Mouse (Mus musculus) macrophage (primary cell): Measurements from ENCODE around the gene Diexf. TPM values are rescaled to one million over a fixed set of nuclear protein-coding genes. Genes with fewer than 3 reads are reported as not detected.

Experiments
- H3K27ac ChIP-seq: fragments of 350-480 bp; formaldehyde crosslinking; 2 replicates; pipeline ENCODE4 v1.9.0; 2021
- H3K36me3 ChIP-seq: fragments of 350-480 bp; formaldehyde crosslinking; 2 replicates; pipeline ENCODE4 v1.9.0; 2021; ENCODE audit errors: inconsistent target
- H3K4me3 ChIP-seq: fragments of 350-480 bp; formaldehyde crosslinking; 2 replicates; pipeline ENCODE4 v1.9.0; 2021; ENCODE audit errors: inconsistent target
- H3K79me2 ChIP-seq: fragments of 350-480 bp; formaldehyde crosslinking; 2 replicates; pipeline ENCODE4 v1.9.0; 2021; ENCODE audit errors: inconsistent target
- WGBS: methylation state at CpG from one replicate; pipeline ENCODE4 v1.1.7; 2026; ENCODE audit warnings: inconsistent platforms; ENCODE audit not compliant: missing documents; 5-methylcytosine and 5-hydroxymethylcytosine counted together
- polyA plus RNA-seq: library from polyadenylated mRNA; stranded (reverse); fragments of 250-400 nt; gene quantifications from 3 replicates; pipeline ENCODE4 v1.2.4, GENCODE M21; 2018; ENCODE audit warnings: inconsistent platforms

Diexf gene
- polyA plus RNA-seq, 1 experiment from 2014 or later = 6.4 TPM

DNA sequence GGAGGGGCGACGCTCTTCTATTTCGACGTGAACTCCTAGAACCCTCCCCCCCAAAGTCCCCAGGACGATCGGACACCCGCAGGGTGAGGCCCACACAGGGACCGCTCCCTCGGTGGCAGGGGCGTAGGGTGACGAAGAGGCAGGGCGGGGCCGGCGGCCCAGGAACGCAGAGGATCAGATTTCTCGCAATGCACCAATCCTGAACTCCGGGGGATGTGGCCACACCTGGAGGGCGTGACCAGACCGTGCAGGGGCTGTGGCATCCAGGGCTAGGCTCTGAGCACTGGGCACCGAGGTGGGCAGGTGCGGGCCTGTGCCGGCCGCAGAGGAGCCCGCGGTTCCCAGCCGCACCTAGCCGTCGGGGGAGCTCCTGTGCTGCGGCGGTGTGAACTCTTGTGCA is 22.8 kb upstream of the Diexf start, which contains the start of gene Irf6:
TSS of gene Irf6 (plus strand) at position 240 of the 400 bp plus-strand sequence.
- Histone ChIP-seq H3K36me3 (no peaks in the 10 kb centered on the region), H3K4me3 (no peak within 1 kb of the TSS), H3K79me2 (no peaks in the 10 kb centered on the region), H3K27ac (no peak within 1 kb of the TSS)
- WGBS = 9% methylated on average over 30 of the region's 30 CpGs

GRCm38 (mm10) chr1:193151134-193151533 is 21.1 kb upstream of the Diexf start:
- no peak overlapping the region for H3K27ac ChIP-seq
- WGBS = 71% methylated on average over 7 of the region's 7 CpGs
- no peaks in the 10 kb centered on the region for H3K79me2 ChIP-seq
- no peaks in the 10 kb centered on the region for H3K36me3 ChIP-seq
- H3K4me3 ChIP-seq = no peak overlapping the region

DNA sequence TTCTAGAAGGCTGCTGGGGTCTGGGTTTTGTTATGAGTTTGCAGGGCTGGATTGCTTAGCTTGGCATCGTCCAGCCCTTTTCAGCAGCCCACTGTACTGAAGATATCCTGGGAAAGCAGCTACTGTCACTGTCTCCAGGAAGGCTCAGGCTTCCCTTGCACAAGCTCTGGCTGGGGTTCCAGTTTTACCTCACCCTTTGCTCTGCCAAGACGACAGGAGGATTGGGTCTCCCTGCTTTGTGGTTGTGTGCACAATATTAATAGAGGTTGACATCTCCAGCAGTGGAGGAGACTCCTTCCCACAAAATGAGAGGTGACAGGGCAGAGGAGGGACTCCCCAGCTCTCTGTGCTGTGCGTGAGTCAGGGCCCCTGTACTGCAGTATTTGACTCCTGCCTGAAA is 19.2 kb upstream of the Diexf start:
- 73% methylated on average over 3 of the region's 3 CpGs for WGBS
- Histone ChIP-seq H3K4me3 (no peak overlapping the region), H3K79me2 (no peaks in the 10 kb centered on the region), H3K27ac (no peak overlapping the region), H3K36me3 (no peaks in the 10 kb centered on the region)

DNA sequence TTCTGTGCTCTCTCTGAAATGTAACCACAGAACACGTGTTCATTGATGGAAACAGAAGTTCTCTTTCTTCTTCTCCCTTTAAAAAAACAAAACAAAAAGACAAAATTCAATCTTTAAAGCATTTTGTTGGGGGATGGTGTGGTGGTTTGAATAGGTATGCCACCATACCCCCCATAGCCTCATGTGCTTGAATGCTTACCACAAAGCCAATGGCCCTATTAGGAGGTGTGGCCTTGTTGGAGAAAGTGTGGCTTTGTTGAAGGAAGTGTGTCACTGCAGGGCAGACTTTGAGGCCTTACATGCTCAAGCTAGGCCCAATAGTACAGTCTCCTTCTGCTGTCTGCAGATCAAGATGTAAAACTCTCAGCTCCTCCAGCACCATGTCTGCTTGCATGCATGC is 16.3 kb upstream of the Diexf start:
- 14% methylated on average over 1 of the region's 1 CpGs for WGBS
- Histone ChIP-seq H3K4me3 (no peak overlapping the region), H3K36me3 (no peaks in the 10 kb centered on the region), H3K27ac (no peak overlapping the region), H3K79me2 (no peaks in the 10 kb centered on the region)

GRCm38 (mm10) chr1:193145101-193145500 is 15.0 kb upstream of the Diexf start:
- 26% methylated on average over 4 of the region's 4 CpGs for WGBS
- no peaks in the 10 kb centered on the region for H3K79me2 ChIP-seq
- H3K27ac ChIP-seq = no peak overlapping the region
- H3K4me3 ChIP-seq = no peak overlapping the region
- no peaks in the 10 kb centered on the region for H3K36me3 ChIP-seq

DNA sequence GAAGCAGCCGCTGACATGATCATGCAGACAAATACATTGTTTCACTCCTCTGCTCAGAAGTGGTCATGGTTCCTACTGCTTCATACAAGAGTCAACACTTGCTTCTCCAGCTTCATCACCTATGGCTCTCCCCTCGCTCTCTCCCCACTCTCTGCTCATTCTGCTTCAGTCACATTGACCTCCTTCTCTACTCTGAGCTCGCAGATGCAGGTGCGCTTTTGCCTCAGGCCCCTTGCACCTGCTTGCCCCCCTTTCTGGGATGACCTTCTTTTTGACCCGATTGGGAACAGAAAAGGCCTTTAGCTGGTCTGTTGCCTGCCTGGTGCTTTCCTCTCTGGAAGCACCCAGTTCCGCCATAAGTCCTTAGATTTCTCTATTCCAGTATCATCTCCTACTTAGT is 14.4 kb upstream of the Diexf start:
- 97% methylated on average over 6 of the region's 6 CpGs for WGBS
- Histone ChIP-seq H3K27ac (no peak overlapping the region), H3K36me3 (no peaks in the 10 kb centered on the region), H3K79me2 (no peaks in the 10 kb centered on the region), H3K4me3 (no peak overlapping the region)

GRCm38 (mm10) chr1:193142517-193143062 is 12.5 kb upstream of the Diexf start:
- Histone ChIP-seq H3K27ac (no peak overlapping the region), H3K79me2 (no peaks in the 10 kb centered on the region), H3K4me3 (no peak overlapping the region), H3K36me3 (no peaks in the 10 kb centered on the region)
- 45% methylated on average over 8 of the region's 8 CpGs for WGBS

DNA sequence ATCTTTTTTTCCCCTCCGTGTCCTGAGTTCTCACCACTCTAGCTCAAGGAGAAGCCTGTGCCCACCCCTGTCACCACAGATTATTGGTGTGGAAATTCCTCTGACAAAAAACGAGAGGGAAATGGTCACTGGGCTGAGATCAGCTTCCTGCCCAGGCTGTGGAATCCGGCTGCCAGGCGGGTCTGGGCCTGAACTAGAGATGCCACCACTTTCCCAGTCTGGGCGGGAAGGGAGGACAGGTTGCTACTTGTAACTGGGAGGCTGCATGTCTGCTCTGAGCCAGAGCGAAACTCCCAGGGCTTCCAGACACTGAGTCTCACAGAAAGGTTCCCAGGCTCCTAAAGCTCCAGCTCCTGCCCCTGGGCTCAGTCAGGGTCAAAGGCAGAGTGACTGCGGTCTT is 11.0 kb upstream of the Diexf start:
- no peak overlapping the region for H3K4me3 ChIP-seq
- H3K79me2 ChIP-seq = no peaks in the 10 kb centered on the region
- WGBS = 84% methylated on average over 7 of the region's 7 CpGs
- no peaks in the 10 kb centered on the region for H3K36me3 ChIP-seq
- no peak overlapping the region for H3K27ac ChIP-seq

DNA sequence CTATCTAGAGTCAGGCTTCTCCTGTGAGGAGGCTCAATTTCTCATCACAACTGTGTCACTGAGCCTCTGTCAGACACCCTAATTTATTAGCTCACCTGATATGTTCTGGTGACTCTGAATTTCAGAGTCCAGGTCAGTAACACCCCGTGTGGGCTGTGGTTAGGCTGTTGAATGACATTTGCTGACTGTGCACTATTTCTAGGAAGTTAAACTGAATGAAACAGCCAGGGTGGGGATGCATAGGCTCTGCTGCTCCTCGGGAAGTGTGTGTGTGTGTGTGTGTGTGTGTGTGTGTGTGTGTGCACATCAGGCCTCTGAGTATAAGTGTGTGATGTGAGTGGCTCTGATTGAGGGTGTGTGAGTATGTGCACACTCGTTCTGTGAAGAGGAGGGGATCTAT is 8.6 kb upstream of the Diexf start:
- no peak overlapping the region for H3K27ac ChIP-seq
- no peak overlapping the region for H3K4me3 ChIP-seq
- WGBS = 0% methylated on average over 3 of the region's 3 CpGs
- H3K79me2 ChIP-seq = no peaks in the 10 kb centered on the region
- H3K36me3 ChIP-seq = no peaks in the 10 kb centered on the region

DNA sequence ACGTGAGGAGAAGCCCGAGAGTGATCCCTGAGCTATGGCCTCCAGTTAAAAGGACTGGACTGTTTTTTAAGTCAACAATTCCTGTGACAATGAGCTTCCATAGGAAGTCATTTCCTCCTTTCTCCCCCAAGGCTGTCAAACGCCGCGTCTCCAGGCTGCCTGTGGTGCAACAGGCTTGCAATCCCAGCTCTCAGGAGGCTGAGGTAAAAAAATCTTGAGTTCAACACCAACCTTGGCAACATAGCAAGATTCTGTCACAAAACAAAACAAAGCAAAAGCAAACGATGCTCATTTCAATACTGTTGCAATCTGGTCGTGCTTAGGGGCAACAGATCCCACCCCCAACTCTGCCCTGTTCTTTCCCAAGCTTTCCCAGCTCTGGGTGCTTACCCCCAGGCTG is 8.0 kb upstream of the Diexf start:
- H3K27ac ChIP-seq = no peak overlapping the region
- H3K36me3 ChIP-seq = no peaks in the 10 kb centered on the region
- WGBS = 61% methylated on average over 7 of the region's 7 CpGs
- H3K79me2 ChIP-seq = no peaks in the 10 kb centered on the region
- no peak overlapping the region for H3K4me3 ChIP-seq

DNA sequence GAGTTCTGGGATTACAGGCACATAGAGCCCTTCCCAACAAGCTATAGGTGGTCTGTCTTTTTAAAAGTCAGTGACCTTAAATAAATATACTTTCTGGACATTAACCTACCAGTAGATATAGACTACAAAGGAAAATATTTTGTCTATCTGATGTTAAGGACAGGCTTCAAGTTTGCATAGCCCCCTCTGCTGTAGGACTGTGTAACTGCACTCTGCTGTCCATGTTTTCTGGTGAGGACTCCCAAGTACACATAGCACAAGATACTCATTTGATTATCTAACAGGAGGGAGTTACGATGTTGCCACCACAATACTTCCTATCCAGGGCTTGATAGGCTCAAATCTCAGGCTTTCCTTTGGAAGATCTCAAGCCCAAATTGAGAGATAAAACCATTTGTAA is 3.7 kb upstream of the Diexf start:
- 83% methylated on average over 1 of the region's 1 CpGs for WGBS
- Histone ChIP-seq H3K27ac (no peak overlapping the region), H3K4me3 (no peak overlapping the region), H3K36me3 (no peaks in the 10 kb centered on the region), H3K79me2 (peaks cover 10% of the 10 kb centered on the region)

DNA sequence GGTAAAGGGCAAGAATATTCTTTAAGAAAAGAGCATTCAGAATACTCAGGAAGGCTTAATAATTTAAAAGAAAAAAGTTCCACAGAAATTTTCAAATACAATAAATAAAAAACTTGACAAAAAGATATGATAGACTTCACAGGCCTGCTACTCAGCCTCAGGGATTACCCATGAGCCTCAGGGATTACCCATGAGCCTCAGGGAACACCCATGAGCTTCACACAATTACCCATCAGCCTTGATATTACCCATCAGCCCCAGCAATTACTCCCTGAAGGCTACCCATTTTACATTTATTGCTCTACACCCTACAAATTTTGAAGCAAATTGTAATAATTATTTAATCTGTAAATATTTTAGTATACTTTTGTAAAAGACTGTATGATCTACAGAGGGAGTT is 2.3 kb upstream of the Diexf start:
- 0 out of 2 replicates have a peak, but pooled peaks cover under 1% of the 10 kb centered on the region for H3K36me3 ChIP-seq
- peaks cover 19% of the 10 kb centered on the region for H3K79me2 ChIP-seq
- no peak overlapping the region for H3K4me3 ChIP-seq
- H3K27ac ChIP-seq = no peak overlapping the region

- peaks cover 28% of the 10 kb centered on the region for H3K79me2 ChIP-seq
- 89% methylated on average over 6 of the region's 6 CpGs for WGBS
- H3K27ac ChIP-seq = no peak overlapping the region
- H3K36me3 ChIP-seq = peaks cover 10% of the 10 kb centered on the region; the same call in 1 of the 2 replicates
- H3K4me3 ChIP-seq = no peak overlapping the region
Measured at GRCm38 (mm10) chr1:193131311-193131948, 1.4 kb upstream of the Diexf start.

DNA sequence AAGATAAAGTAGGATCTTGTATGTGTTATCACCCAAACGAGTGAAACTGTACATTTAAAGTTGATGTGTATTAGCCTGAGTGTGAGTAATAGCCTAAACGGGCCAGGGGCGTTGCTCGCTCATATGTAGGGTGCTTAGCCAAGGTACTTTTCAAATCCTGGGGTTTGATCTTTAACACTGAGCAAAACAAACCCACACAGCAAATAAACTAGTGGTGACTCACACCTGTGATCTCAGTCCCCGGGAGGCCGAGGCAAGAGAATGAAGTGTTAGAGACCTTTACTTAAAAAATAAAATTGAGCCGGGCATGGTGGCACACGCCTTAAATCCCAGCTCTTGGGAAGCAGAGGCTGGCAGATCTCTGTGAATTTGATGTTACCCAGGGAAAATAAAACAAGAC is 767 bp upstream of the Diexf start:
- Histone ChIP-seq H3K4me3 (no peak overlapping the region), H3K36me3 (peaks cover 12% of the 10 kb centered on the region; the same call in 1 of the 2 replicates), H3K79me2 (peaks cover 32% of the 10 kb centered on the region), H3K27ac (no peak overlapping the region)
- WGBS = 96% methylated on average over 8 of the region's 8 CpGs

DNA sequence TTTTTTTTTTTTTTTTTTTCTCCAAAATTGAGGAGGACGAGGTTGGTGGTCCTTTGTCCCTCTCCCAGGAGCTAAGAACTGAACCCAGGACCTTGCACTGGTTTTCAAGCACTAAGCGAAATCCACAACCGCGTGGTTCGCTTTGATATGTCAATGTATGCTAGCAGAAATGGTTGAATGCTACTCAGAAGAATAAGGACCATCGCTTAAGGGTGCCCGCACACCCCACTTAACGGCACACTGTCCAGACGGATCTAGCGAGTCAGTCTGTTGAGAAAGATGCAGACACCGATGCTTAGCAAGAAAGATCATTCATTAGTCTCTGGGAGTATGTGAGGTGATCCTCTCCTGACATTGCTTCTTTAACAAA is 369 bp upstream of the Diexf start:
- WGBS = 56% methylated on average over 11 of the region's 11 CpGs
- no peak overlapping the region for H3K27ac ChIP-seq

GRCm38 (mm10) chr1:193129321-193129720 is 751 bp downstream of the Diexf start:
- H3K4me3 ChIP-seq = peak overlapping the region; percentile 61
- H3K27ac ChIP-seq = no peak overlapping the region
- H3K36me3 ChIP-seq = peaks cover 12% of the 10 kb centered on the region; the same call in 1 of the 2 replicates
- H3K79me2 ChIP-seq = peaks cover 32% of the 10 kb centered on the region
- WGBS = 9% methylated on average over 5 of the region's 5 CpGs

More for the DNA sequence above, 369 bp upstream of the Diexf start:
- peaks cover 32% of the 10 kb centered on the region for H3K79me2 ChIP-seq
- peaks cover 12% of the 10 kb centered on the region; the same call in 1 of the 2 replicates for H3K36me3 ChIP-seq
- H3K4me3 ChIP-seq = peak overlapping the region; percentile 61; the same call in 1 of the 2 replicates
